Mouse (Mus musculus): Measurements from ENCODE around the gene Lrrfip1.

DNA sequence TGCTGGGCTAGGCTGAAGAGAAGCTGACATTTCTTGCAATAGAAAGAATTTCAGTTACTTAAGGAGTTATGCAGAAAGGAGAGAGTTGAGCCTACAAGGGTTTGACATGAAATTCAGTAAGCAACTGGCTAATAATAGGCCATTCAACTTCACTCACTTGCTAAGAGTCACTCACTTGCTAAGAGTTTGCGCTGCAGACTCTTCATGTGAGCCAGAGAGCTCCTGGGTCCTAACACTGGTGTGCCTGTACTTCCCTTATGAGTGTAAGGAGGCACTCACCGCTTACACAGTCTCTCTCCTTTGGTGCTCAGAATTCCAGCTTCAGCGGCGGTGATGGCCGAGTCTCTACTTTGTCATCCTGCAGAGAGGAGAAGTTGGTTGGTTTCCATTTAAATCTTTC is 88.2 kb downstream of the Lrrfip1 start:
- TF ChIP-seq POLR2A (IDR thresholded peaks at IDR 0.05; ENCODE audit: extremely low read depth, insufficient read depth, low read length) (no peak), CTCF (IDR thresholded peaks at IDR 0.05; ENCODE audit: extremely low read depth, insufficient read depth, low read length) (no peak)
